Mouse (Mus musculus) olfactory bulb, adult 2 months (tissue): ENCODE measurements at regions not wholly inside any gene's neighbourhood (a gene's known extent, or its start where the extent isn't known, plus 50 kb on each side); places are given as distances from the start of the nearest gene placed in this dataset.
"Not testable (repeated sequence)": the region's sequence is repeated elsewhere in the genome, so short reads cannot be mapped to it uniquely, and the experiment has no call there.

ENCODE experiments used
- H3K27ac ChIP-seq: fragments of 200-500 bp; 2 replicates; pipeline ENCODE4 v1.5.1; 2012; ENCODE audit warnings: low read depth, low read length; ENCODE audit not compliant: insufficient read depth
- H3K4me1 ChIP-seq: fragments of 200-500 bp; 2 replicates; pipeline ENCODE4 v1.6.1; 2012; ENCODE audit warnings: low read length; ENCODE audit not compliant: control insufficient read depth, insufficient read depth
- H3K4me3 ChIP-seq: fragments of 200-500 bp; 2 replicates; pipeline ENCODE4 v1.5.1; 2012; ENCODE audit warnings: mild to moderate bottlenecking, low read depth, low read length, moderate library complexity; ENCODE audit not compliant: insufficient read depth
- CTCF ChIP-seq: fragments of 200-500 bp; IDR thresholded peaks from 2 replicates; pipeline ENCODE4 v1.5.1; 2012; ENCODE audit warnings: low read depth, mild to moderate bottlenecking, low read length, moderate library complexity; ENCODE audit not compliant: insufficient read depth
- POLR2A ChIP-seq: fragments of 200-500 bp; IDR thresholded peaks from 2 replicates; pipeline ENCODE4 v1.6.1; 2012; ENCODE audit warnings: mild to moderate bottlenecking, low read depth, low read length, moderate library complexity; ENCODE audit not compliant: insufficient read depth
- WGBS: fragments of 180-500 bp; shearing (Covaris S2); methylation state at CpG from one replicate; pipeline ENCODE4 v1.1.7; 2018; 5-methylcytosine and 5-hydroxymethylcytosine counted together

GRCm38 (mm10) chr1:7388627-7389026 is 2580.9 kb downstream of the Gm37988 start:
- Histone ChIP-seq H3K4me3 (no peak overlapping the region), H3K4me1 (no peaks in the 10 kb centered on the region), H3K27ac (no peak overlapping the region)
- WGBS, result 84% methylated on average over 1 of the region's 1 CpGs
- TF ChIP-seq POLR2A (no peak), CTCF (no peak)

GRCm38 (mm10) chr1:7393508-7393907 is 2585.8 kb downstream of the Gm37988 start:
- H3K4me1 ChIP-seq, result no peaks in the 10 kb centered on the region
- TF ChIP-seq CTCF (no peak), POLR2A (no peak)
- no peak overlapping the region for H3K27ac ChIP-seq
- no peak overlapping the region for H3K4me3 ChIP-seq

GRCm38 (mm10) chr1:7394161-7394560 is 2586.5 kb downstream of the Gm37988 start:
- WGBS, result 97% methylated on average over 6 of the region's 6 CpGs
- no peak overlapping the region for H3K27ac ChIP-seq
- no peaks in the 10 kb centered on the region for H3K4me1 ChIP-seq
- TF ChIP-seq POLR2A (no peak), CTCF (no peak)
- no peak overlapping the region for H3K4me3 ChIP-seq

- WGBS, result 93% methylated on average over 8 of the region's 8 CpGs
- no peaks in the 10 kb centered on the region for H3K4me1 ChIP-seq
- H3K27ac ChIP-seq, result no peak overlapping the region
- TF ChIP-seq CTCF, result no peak
- TF ChIP-seq POLR2A, result no peak
- no peak overlapping the region for H3K4me3 ChIP-seq
These were observed 2587.8 kb downstream of the Gm37988 start for GRCm38 (mm10) chr1:7395527-7395926.

GRCm38 (mm10) chr1:7396867-7397806 is 2589.4 kb downstream of the Gm37988 start:
- Histone ChIP-seq H3K4me1 (no peaks in the 10 kb centered on the region), H3K4me3 (peak overlapping the region; percentile 100), H3K27ac (peak overlapping the region; percentile 99)
- WGBS, result 8% methylated on average over 26 of the region's 26 CpGs
- no peak for TF ChIP-seq POLR2A
- peak; percentile 65 for TF ChIP-seq CTCF

- TF ChIP-seq POLR2A (no peak), CTCF (peak; percentile 93)
- Histone ChIP-seq H3K4me1 (no peaks in the 10 kb centered on the region), H3K27ac (peak overlapping the region; percentile 99), H3K4me3 (peak overlapping the region; percentile 100)
- WGBS, result 1% methylated on average over 46 of the region's 46 CpGs
These were observed 2590.2 kb downstream of the Gm37988 start for GRCm38 (mm10) chr1:7397807-7398446.

- no peaks in the 10 kb centered on the region for H3K4me1 ChIP-seq
- H3K27ac ChIP-seq, result 0 out of 2 replicates have a peak overlapping the region, but pooled peaks have one; percentile 49
- 51% methylated on average over 14 of the region's 14 CpGs for WGBS
- no peak for TF ChIP-seq POLR2A
- TF ChIP-seq CTCF, result no peak
- peak overlapping the region; percentile 91 for H3K4me3 ChIP-seq
These were observed 2591.1 kb downstream of the Gm37988 start for GRCm38 (mm10) chr1:7398678-7399218.

GRCm38 (mm10) chr1:7405651-7406050 is 2598.0 kb downstream of the Gm37988 start:
- not testable (repeated sequence) for H3K4me3 ChIP-seq, H3K27ac ChIP-seq, H3K4me1 ChIP-seq
- WGBS, result 58% methylated on average over 5 of the region's 5 CpGs

GRCm38 (mm10) chr1:7414444-7414843 is 2606.8 kb downstream of the Gm37988 start:
- no peak for TF ChIP-seq POLR2A
- no peak for TF ChIP-seq CTCF
- 87% methylated on average over 1 of the region's 1 CpGs for WGBS
- no peak overlapping the region for H3K27ac ChIP-seq
- H3K4me3 ChIP-seq, result no peak overlapping the region
- H3K4me1 ChIP-seq, result no peaks in the 10 kb centered on the region
